Mouse (Mus musculus) CD4-positive helper T cell, adult 2 months (primary cell): Measurements from ENCODE around the gene Map2k1.

Source experiments
- DNase-seq: peaks from one replicate; pipeline ENCODE4 v3.0.0-alpha.2; 2012; ENCODE audit warnings: low read depth, missing footprints, low spot score

Gene Map2k1

DNA sequence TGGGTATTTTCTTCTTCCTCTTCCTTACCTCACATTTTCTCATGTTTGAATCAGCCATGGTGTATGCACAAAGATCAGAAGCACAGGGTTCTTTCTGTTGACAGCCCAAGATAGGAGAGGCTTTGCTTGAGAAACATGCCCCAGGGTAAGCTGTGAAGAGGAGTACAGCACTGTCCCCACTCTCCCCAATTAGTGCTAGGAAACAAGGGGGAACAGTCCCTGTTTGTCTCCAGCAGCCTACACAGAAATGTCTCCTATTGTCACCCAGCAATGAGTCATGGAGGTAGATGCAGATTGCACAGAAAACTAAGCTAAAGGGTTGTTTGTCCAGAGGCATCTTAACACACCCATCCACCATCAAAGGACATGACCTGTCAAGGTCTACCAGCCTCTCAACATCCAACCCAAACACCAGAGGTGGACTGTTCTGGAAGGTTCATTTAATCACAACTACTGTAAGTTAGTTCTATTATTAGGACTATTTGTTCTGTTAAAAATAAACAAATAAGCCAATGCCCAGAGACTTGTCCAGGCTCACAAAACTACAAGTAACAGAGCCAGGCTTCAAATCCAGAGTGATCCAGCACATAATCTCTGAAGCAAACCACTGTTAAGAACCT is 3.2 kb downstream of the Map2k1 start:
- no peak for DNase-seq

DNA sequence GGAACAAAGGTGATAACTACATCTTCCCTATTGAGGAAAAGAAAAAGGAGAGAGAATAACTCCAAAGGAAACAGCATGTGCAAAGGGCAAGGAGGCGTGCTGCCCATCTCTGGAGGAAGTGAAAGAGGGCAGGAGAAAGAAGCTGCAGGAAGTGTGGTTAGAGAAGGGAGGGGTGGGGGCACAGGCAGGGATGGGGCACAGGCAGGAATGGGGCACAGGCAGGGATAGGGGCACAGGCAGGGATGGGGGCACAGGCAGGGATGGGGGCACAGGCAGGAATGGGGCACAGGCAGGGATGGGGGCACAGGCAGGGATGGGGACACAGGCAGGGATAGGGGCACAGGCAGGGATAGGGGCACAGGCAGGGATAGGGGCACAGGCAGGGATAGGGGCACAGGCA is 4.1 kb downstream of the Map2k1 start:
- DNase-seq: no peak

DNA sequence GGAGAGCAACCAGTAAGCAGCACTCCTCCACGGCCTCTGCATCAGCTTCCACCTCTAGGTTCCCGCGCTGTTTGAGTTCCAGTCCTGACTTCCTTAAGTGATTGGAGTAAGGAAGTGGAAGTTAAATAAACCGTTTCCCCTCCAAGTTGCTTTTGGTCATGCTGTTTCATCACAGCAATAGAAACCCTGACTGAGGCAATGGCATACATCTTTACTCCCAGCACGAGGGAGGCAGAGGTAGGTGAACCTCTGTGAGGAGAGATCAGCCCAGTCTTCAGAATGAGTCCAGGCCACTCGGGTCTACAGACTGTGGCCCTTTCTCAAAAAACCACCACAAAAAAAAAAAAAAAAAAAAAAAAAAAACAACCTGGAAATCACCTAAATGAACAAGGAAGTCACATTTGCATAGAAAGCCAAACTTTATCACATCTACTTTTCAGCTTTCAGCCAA is 11.0 kb downstream of the Map2k1 start:
- DNase-seq: peak; percentile 15

DNA sequence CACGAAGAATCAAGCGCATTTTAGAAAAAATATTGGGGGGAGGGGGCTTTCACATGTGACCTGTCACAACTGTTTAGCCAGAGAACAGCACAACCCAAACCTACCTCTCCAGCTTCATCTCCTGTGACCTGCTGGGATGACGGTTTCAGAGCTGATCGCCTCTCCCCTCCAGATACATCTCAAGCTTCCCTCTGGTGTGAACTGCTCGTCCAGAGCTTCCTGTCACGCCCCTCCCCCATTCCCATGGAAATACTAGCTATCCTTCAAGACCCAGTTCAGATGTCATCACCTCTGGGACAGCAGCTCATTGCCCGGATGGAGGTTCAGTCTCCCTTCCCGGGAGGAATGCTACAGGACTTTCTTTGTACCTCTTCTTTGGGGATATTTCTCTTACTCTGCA is 12.8 kb downstream of the Map2k1 start:
- DNase-seq: no peak

DNA sequence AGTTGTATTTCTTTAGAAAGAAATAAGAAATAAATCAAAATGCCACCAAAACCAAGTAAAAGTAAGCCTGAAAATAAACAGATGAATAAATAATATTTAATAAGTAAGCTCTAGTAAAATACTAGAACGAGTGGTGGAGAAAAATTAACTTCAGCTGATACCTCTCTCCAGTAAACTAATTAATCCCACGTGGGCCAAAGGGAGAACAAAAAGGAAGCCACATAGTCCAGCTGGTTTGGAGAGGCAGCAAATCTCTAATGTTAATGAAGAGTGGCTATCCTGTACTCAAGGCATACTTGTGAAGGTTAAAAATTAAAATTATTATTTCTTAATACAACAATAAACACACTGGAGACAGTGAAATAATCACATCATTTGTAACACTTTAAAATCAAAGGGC is 13.3 kb downstream of the Map2k1 start:
- no peak for DNase-seq

DNA sequence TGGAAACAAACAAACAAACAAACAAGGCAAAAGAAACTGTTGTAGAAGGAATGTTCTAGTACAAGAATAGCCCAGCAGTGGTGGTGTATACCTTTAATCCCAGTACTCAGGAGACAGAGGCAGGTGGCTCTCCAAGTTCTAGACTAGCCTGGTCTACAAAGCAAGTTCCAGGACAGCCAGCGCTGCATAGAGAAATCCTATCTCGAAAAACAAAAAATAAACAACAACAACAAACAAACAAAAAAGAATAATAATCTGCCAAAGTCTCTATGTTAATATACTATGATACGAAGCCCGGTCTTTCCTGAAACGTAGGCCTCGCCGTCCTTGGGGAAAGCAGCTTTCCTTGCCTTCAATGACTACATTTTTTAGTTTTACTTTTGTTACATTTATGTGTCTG is 17.4 kb downstream of the Map2k1 start:
- DNase-seq: no peak

DNA sequence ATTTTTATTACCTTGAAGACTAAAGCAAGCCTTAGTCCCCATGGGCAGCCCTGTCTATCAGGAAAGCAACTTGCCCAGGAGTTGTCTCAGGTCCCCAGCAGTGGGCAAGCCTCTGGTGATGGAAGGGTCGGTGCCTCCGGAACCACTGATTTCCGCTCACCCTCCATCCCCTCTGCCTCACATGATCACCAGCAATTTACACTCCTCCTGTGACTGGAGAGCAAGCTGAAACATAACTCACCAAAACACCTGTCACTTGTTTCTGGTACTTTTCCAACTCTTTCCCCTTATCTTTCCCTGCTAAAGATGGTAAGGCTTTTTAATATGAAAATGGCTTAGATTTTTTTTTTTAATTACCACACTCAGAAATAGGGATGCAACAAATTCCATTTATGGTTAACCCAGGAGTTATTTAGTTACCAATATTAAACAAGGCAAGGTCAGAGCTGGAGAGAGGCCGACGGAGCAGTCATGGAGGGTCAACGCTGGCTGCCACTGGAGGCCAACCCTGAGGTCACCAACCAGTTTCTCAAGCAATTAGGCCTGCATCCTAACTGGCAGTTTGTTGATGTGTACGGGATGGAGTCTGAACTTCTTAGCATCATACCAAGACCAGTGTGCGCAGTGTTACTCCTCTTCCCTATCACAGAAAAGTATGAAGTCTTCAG is 18.5 kb downstream of the Map2k1 start, which contains the start of gene Uchl4:
Gene Uchl4 (plus strand): TSS at position 434 of the 668 bp plus-strand sequence.
- DNase-seq: no peak

DNA sequence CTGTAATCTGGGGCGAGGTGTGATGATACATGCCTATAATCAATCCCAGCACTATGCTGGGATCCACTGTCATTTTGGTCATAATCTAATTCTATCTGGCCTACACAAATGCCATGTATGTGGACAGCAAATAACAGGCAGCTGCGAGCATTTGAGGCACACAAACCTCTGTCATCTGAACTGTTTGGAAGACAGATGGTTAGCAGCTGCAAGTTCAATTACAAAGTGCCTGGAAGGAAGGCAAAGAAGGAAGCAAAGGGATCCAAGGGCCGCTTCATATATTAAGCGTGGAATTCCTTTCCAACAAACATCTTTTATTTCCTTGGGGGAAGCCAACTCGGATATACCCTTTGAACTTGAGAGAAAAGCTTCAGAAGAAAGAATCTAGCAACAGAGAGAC is 19.8 kb downstream of the Map2k1 start:
- DNase-seq: no peak

DNA sequence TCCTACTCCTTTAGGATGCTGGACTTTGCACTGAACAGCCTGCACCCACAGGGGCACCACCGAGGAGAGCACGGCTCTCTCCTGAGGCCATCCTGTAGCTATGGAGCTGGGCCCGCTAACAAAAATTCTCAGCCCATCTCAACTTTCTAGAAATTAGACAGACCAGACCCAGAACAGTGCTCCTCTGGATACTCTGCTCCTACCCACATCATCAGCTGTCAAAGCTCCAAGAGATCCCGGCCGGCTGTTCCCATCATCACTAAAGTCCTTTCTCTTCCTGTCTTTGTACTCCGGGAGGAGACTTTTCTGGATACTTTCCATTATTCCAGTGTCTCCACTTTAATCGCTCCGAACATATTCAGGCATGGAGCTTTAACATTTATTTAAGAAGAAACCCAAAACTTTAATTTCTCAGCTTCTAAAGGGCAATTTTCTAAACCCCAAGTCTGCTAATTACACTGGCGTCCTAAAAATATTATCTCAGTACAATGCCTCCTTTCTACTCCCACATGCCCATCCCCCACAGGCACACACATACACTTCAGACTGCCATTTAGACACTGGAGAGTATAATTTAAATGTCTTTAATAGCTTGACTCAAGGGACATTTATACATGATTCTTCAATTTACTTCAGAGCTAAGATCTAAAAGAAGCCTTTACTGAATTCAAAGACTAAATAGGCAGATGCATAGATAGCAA is 21.0 kb downstream of the Map2k1 start:
- no peak for DNase-seq

DNA sequence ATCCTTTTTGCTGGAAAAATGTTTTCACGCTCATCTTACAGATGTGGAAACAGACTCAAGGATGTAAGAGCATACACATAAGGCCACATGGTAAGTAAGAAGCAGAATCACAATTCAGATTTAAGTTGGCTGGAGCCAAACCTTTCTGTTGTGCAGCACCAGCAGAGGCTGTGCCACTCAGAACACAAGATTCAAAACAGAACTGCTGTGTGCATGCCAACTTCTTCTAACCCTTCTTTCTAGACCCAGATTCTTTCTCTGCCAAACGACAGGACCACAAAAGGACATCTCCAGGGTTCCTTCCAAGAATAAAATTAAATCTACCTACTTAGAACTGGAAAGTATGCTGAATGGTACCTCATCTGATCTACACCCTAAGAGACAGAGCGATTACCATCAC is 21.8 kb downstream of the Map2k1 start:
- no peak for DNase-seq

DNA sequence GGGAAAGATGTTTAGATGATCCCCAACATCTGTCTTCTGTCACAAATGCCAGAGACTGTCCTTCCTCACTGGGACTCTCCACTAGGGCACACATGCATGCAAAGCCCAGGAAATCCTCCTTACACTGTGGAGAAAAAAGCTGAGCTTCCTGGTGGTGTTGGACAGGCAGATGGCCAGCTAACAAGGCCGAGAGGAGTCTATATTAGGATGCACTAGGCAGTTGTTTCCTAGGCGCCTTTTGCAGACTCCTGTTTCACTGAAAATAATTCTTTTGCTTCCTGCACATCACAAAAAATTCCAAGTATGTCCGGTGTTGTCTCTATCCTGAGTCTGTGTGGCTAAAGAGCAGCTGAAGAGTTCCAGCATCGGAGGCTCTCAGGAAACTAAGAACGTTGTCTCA is 22.3 kb downstream of the Map2k1 start:
- DNase-seq: no peak

DNA sequence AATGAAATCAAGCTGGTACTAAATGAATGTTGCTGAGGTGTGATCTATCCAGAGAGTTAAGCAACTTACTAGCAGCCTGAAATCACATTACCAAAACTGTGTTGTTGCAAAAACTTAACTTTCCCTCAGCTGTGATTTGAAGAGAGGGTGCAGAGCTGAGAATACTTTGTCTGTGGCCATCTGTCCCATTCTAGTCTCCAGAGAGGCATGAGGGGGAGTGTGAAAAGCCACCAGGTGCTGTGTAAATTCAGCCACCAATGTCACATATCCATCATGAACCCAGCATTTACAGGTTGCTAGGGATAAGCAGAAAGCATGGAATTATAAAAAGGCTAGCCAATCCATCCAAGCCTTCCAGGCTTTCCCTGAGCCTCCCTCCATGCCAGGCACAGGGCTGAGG is 24.5 kb downstream of the Map2k1 start:
- no peak for DNase-seq

DNA sequence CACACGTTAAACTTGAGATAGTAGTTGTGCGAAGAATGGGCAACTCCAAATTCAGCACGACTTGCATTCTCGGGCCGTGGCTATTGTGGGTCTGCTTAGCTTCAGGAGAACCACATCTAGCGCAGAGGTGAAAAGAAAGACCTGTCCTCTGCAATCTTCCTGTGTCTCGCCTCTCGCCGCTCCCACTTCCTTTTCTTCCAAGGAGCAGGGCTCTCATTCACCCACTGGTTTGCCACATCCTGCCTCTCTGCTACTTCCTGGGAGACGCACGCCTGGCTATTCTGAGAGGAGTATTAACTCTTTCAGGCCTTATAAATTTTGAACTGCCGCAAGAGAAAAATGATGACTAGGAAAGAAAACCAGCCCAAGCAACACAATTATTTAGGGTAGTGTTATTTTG is 25.7 kb downstream of the Map2k1 start:
- peak; percentile 44 for DNase-seq

DNA sequence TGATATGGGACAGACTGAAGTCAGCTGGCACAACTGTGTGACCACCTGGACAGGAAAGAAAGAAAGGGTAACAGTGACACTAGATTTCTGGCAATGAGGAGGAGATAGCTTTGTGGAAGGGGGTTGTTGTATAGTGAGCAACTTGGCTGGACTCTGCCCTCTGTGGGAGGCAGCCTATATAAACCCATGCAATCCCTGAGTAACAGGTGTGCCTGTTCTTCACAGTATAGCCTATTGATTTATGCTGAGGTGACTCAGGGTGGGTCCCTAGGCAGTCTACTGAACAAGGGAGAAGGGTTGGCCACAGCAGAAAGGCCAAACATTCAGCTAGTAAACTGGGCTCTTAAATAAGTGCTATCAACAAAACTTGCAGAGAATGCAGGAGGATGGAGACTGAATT is 27.6 kb downstream of the Map2k1 start:
- no peak for DNase-seq

DNA sequence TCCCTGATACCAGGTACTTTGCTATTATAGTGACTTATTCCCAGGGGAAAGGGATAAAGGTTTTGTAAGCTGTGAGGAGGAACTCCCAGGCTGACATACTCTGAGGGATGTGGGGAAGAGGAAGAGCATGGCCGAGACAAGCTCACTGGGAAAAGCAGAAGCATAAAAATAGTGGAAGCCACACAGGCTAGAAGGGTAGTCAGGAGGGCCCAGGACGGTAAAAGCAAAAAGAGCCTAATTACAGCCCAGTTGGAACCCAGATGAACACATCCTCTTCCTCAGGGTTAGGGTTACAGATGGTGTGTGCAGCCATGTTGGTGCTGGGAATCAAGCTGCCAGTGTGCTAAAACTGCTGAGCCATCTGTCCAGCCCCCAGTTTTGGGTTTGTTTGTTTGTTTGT is 31.3 kb downstream of the Map2k1 start:
- no peak for DNase-seq

DNA sequence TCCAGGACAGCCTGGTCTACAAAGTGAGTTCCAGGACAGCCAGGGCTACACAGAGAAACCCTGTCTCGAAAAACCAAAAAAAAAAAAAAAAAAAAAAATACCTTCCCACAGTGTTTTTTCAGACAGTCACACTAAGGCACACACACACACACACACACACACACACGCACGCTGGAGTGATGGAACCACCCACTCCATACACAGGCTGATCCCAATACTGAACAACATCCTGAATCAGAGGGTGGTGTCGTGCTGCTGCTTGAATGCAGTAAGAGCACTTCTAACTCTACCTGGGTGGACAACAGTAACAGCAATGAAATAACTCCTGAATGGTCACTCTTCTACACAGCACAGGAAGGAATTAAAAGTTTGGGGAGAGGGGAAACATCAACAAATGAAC is 32.0 kb downstream of the Map2k1 start:
- DNase-seq: no peak

DNA sequence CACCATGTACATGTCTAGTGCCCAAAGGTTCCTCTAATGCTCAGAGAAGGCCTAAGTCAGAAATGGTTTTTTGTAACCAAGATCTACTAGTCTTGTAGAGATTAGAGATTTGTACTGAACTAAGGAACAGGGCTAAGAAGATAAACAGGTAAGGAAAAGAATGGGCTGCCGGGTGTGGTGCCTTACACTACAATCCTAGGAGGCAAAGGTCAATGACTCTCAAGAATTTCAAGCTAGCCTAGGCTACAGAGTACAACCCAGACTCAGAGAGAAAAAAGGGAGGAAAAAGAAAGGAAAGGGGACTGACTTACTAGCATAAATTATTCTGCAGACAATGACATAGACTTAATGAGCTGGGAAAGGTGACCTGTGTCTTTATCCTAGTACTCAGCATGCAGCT is 32.8 kb downstream of the Map2k1 start:
- DNase-seq: no peak

DNA sequence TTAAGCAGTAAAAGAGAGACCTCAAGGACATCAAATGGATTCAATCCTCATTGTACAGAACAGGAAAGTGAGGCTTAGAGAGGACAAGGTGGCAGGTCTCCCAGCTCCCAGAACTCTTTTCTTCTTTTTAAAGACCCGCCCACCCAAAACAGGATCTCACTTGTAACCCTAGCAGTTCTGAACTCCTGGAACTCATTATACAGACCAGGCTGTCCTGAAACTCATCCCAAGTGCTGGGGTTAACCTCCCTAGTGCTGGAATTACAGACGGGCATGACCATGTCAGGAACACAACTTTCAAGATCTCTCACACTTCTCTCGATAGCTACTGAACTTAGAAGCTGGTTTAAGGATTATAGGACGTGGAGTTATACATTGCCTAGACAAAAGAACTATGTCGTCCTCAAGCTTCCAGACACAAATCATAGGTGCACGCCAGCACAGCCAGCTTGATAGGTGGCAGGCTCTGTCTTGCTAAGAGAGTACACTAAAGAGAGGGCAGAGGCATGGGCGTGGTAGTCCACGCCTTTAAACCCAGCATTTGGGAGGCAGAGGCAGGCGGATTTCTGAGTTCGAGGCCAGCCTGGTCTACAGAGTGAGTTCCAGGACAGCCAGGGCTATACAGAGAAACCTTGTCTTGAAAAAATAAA is 33.5 kb downstream of the Map2k1 start:
- DNase-seq: no peak

DNA sequence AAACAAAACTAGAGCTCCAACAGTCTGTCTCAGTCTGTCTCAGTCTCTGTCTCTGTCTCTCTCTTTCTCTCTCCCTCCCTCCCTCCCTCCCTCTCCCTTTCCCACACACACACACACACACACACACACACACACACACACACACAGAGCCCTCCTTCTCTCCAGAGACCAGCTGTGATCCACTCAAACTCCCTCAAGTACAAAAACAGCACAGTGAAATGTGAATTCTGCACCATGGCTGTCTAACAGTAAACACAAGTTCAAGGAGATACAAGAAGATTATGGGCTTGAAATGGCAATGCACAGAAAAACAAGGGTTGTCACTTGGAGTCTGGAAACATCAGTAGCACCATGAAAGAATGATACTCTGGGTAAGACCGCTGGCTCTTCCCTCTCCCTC is 34.1 kb downstream of the Map2k1 start:
- no peak for DNase-seq

DNA sequence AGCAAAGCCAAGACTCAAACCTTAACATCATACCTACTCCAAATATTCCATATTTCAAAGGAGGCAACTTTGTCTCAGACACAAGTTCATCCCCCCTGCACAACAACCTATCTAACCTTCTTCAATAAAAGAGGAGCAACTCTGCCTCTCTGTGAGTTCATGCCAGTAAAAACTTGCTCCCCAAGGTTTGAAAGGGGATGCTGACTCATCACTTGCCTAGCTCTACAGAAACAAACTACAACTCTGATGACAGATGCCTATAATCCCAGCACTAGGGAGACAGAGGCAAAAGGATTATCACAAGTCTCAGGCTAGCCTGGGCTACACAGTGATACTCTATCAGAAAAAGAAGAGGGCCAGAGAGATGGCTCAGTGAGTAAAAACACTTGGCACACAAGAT is 35.5 kb downstream of the Map2k1 start:
- no peak for DNase-seq

DNA sequence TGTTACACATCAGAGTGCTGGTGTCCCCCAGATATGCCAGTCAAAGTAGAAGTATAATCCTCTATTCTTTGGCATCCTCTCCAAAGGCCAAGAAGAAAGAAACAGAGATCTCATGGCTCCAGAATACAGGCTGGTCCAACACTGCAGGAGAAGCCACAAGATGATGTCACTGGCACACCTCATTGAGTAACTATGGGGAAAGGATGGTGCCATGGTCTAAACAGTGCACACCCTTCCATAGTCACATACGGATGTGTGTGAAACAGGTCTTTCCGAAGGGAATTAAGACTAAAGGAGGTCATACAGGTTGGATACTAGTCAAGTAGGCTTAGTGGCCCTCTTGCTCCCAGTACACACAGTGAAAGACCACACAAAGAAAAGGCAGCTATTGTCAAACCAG is 36.8 kb downstream of the Map2k1 start:
- no peak for DNase-seq

DNA sequence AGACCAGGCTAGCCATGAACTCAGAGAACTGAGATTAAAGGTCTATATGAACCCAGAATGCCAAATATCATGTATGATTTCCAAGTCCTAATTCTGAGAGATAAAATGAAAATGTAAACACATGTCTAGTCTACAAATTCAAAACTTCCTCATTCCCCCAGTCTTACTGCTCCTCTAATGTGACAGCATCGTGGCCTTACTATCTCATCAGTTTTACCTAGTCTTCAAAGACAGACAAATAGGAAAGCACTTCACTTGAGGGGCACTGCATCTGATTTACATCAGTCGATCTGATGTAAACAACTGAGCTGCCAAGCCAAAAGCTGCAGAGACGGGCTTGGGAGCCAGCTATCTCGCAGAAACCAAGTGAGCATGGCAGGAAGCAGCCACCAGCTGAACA is 37.3 kb downstream of the Map2k1 start:
- no peak for DNase-seq

DNA sequence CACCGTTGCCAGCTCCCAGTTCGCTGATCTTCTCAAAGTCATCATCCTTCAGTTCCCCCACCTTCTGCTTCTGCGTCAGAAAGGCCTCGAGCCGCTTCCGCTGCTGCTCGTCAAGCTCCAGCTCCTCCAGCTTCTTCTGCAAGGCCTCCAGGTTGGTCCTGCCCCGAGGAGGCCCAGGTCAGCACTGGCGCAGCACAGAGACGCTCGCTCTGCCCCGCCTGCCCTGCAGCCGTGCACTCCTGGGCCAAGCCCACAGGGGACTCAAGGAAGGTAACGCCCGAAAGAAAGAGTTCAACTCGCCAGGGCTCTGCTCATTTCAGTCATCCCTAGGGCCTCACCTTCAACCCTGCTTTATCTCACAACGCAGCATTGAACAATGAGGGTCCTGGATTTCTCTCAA is 39.0 kb downstream of the Map2k1 start:
- no peak for DNase-seq
